Mouse (Mus musculus): ENCODE results near the gene Padi2.

The Padi2 gene

GRCm38 (mm10) chr4:140882365-140882764 is 23.8 kb upstream of the Padi2 start:
- no peak for DNase-seq

- no peak for DNase-seq
These were observed 23.2 kb upstream of the Padi2 start for GRCm38 (mm10) chr4:140882981-140883380.

- no peak for DNase-seq
These were observed 22.3 kb upstream of the Padi2 start for GRCm38 (mm10) chr4:140883852-140884251.

- no peak for DNase-seq
These were observed 14.5 kb upstream of the Padi2 start for GRCm38 (mm10) chr4:140891525-140892162.

GRCm38 (mm10) chr4:140892163-140892530 is 14.0 kb upstream of the Padi2 start:
- DNase-seq = no peak

GRCm38 (mm10) chr4:140904776-140905425 is 1.2 kb upstream of the Padi2 start:
- DNase-seq = no peak

GRCm38 (mm10) chr4:140905426-140905871 is 695 bp upstream of the Padi2 start:
- no peak for DNase-seq

GRCm38 (mm10) chr4:140906827-140907280 is 710 bp downstream of the Padi2 start:
- DNase-seq = no peak

- DNase-seq = no peak
These were observed 1.3 kb downstream of the Padi2 start for GRCm38 (mm10) chr4:140907306-140908024.

- no peak for DNase-seq
These were observed 2.5 kb downstream of the Padi2 start for GRCm38 (mm10) chr4:140908627-140909026.

GRCm38 (mm10) chr4:140909536-140909935 is 3.4 kb downstream of the Padi2 start:
- DNase-seq = no peak

GRCm38 (mm10) chr4:140910661-140911310 is 4.6 kb downstream of the Padi2 start:
- no peak for DNase-seq

- DNase-seq = no peak
These were observed 5.3 kb downstream of the Padi2 start for GRCm38 (mm10) chr4:140911416-140911815.

- no peak for DNase-seq
These were observed 6.2 kb downstream of the Padi2 start for GRCm38 (mm10) chr4:140912271-140912833.

- DNase-seq = no peak
These were observed 7.4 kb downstream of the Padi2 start for GRCm38 (mm10) chr4:140913565-140913964.

- DNase-seq = no peak
These were observed 8.6 kb downstream of the Padi2 start for GRCm38 (mm10) chr4:140914731-140915131.

- DNase-seq = no peak
These were observed 9.1 kb downstream of the Padi2 start for GRCm38 (mm10) chr4:140915235-140915634.

- no peak for DNase-seq
These were observed 10.2 kb downstream of the Padi2 start for GRCm38 (mm10) chr4:140916296-140916695.

- DNase-seq = no peak
These were observed 11.3 kb downstream of the Padi2 start for GRCm38 (mm10) chr4:140917451-140917850.

- no peak for DNase-seq
These were observed 14.1 kb downstream of the Padi2 start for GRCm38 (mm10) chr4:140919974-140920836.

GRCm38 (mm10) chr4:140922508-140922907 is 16.4 kb downstream of the Padi2 start:
- no peak for DNase-seq

- no peak for DNase-seq
These were observed 19.5 kb downstream of the Padi2 start for GRCm38 (mm10) chr4:140925648-140926047.

Measured in kidney, adult 9 months (tissue).